Mouse (Mus musculus) hindbrain, embryonic 11.5 days (tissue): ENCODE data around the gene Gon4l. TPM values are rescaled to one million over a fixed set of nuclear protein-coding genes. Genes with fewer than 3 reads are reported as not detected.
"Not testable (repeated sequence)": the region's sequence is repeated elsewhere in the genome, so short reads cannot be mapped to it uniquely, and the experiment has no call there.

ENCODE experiments used
- ATAC-seq: fragments of 200-750 bp; cut with Nextera tagmentation; 2 replicates; pipeline ENCODE4 v1.8.0; 2017; ENCODE audit warnings: mild to moderate bottlenecking, moderate TSS enrichment, moderate library complexity; ENCODE audit not compliant: low FRiP score
- DNase-seq: peaks from one replicate; pipeline ENCODE4 v3.0.0-alpha.2; 2015; ENCODE audit warnings: low spot score
- H3K27ac ChIP-seq: fragments of 300-500 bp; sonication (generic); 2 replicates; pipeline ENCODE4 v1.5.1; 2014; ENCODE audit warnings: mild to moderate bottlenecking, low read depth, low read length
- H3K27me3 ChIP-seq: fragments of 300-500 bp; sonication (generic); 2 replicates; pipeline ENCODE4 v1.6.1; 2014; ENCODE audit warnings: mild to moderate bottlenecking, low read length, moderate library complexity, mixed read lengths; ENCODE audit not compliant: control insufficient read depth, insufficient read depth
- H3K36me3 ChIP-seq: fragments of 300-500 bp; sonication (generic); 2 replicates; pipeline ENCODE4 v1.6.1; 2014; ENCODE audit warnings: mild to moderate bottlenecking, low read length, moderate library complexity, mixed read lengths; ENCODE audit not compliant: control insufficient read depth, insufficient read depth
- H3K4me1 ChIP-seq: fragments of 300-500 bp; sonication (generic); replicated peaks from 2 replicates; pipeline ENCODE4 v1.6.1; 2014; ENCODE audit warnings: low read length, mixed read lengths; ENCODE audit not compliant: control insufficient read depth, insufficient read depth
- H3K4me2 ChIP-seq: fragments of 300-500 bp; sonication (generic); replicated peaks from 2 replicates; pipeline ENCODE4 v1.6.1; 2014; ENCODE audit warnings: mild to moderate bottlenecking, low read depth, low read length
- H3K4me3 ChIP-seq: fragments of 300-500 bp; sonication (generic); 2 replicates; pipeline ENCODE4 v1.5.1; 2014; ENCODE audit warnings: low read depth, low read length
- H3K9ac ChIP-seq: fragments of 300-500 bp; sonication (generic); 2 replicates; pipeline ENCODE4 v1.6.1; 2014; ENCODE audit warnings: low read depth, low read length
- H3K9me3 ChIP-seq: fragments of 300-500 bp; sonication (generic); 2 replicates; pipeline ENCODE4 v1.6.1; 2016; ENCODE audit warnings: low read length; ENCODE audit not compliant: control insufficient read depth
- WGBS: fragments of 180-500 bp; shearing (Covaris S2); extraction: QIAGEN DNeasy Blood & Tissue Kit; methylation state at CpG from one replicate; pipeline ENCODE4 v1.1.7; 2014; 5-methylcytosine and 5-hydroxymethylcytosine counted together
- polyA plus RNA-seq: library from polyadenylated mRNA; unstranded; fragments of >200 nt; fragmentation: Nextera tagmentation; extraction: Ambion mirVana; gene quantifications from 2 replicates; pipeline ENCODE4 v1.2.1, GENCODE M21; 2014

Gene Gon4l
- 14.8 and 15.3 TPM in 2 replicates for polyA plus RNA-seq

- H3K36me3 ChIP-seq, H3K9me3 ChIP-seq, H3K9ac ChIP-seq, H3K4me1 ChIP-seq, H3K27me3 ChIP-seq: not testable (repeated sequence)
- WGBS: 5% methylated on average over 19 of the region's 39 CpGs
- ATAC-seq (peak; percentile 45), DNase-seq (peak; percentile 65)
- H3K27ac ChIP-seq: peak within 1 kb of the TSS; percentile 71
- H3K4me2 ChIP-seq: peak within 1 kb of the TSS; percentile 28
- H3K4me3 ChIP-seq: peak within 1 kb of the TSS; percentile 32
Measured at GRCm38 (mm10) chr3:88834951-88835491, at the start of gene Gon4l. TSS of gene Gon4l (plus strand) at chr3:88835231.

DNA sequence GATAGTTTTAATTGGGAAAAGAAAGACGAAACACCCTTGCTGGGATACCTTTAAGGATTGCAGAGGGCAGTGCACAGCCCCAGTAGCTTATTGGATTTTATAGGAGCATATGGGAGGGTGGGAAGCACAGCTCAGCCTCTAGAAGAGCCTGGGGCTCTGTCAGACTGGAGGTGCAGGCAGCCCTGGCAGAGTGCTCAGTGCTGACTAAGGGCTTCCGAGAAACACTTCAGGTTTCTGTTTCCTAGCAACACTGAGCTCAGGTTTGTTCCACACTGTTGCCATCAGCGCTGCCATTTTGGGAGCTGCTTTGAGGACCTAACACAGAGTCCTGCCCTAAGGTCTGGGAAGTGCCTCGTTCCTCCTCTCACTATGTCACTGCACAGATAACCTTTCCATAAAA is 48.7 kb upstream of the Gon4l start:
- not testable (repeated sequence) for H3K4me3 ChIP-seq, H3K9me3 ChIP-seq, H3K4me2 ChIP-seq, ATAC-seq, DNase-seq, H3K9ac ChIP-seq, H3K27me3 ChIP-seq, H3K36me3 ChIP-seq, H3K4me1 ChIP-seq, H3K27ac ChIP-seq
- WGBS: 90% methylated on average over 1 of the region's 4 CpGs

DNA sequence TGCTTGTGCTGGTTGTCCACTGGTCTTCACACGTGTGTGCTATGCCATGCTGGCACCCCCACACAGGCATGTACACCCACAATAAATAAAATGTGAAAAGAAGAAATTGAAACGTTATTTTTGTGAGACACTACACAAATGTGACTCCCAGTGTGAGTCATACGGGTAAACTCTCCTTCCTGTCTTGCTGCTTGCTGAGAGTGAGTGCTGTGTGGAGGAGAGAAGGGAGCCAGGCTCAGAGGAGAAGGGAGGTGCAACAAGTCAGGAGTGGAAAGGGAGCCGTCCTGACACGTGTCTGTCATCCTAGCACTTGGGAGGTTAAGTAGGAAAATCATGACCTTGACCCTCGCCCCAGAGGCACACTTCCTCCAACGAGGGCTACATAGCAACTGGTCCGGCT is 48.2 kb upstream of the Gon4l start:
- H3K9ac ChIP-seq, H3K27ac ChIP-seq, H3K36me3 ChIP-seq, H3K27me3 ChIP-seq, H3K9me3 ChIP-seq, ATAC-seq, H3K4me2 ChIP-seq, H3K4me1 ChIP-seq, H3K4me3 ChIP-seq, DNase-seq: not testable (repeated sequence)
- no CpG with 5 or more reads among the region's 8 CpGs for WGBS

GRCm38 (mm10) chr3:88788033-88788432 is 47.0 kb upstream of the Gon4l start:
- H3K4me3 ChIP-seq, ATAC-seq, H3K4me1 ChIP-seq, H3K27ac ChIP-seq, H3K4me2 ChIP-seq, H3K27me3 ChIP-seq, H3K9ac ChIP-seq, H3K9me3 ChIP-seq, DNase-seq, H3K36me3 ChIP-seq: not testable (repeated sequence)
- no CpG with 5 or more reads among the region's 4 CpGs for WGBS

DNA sequence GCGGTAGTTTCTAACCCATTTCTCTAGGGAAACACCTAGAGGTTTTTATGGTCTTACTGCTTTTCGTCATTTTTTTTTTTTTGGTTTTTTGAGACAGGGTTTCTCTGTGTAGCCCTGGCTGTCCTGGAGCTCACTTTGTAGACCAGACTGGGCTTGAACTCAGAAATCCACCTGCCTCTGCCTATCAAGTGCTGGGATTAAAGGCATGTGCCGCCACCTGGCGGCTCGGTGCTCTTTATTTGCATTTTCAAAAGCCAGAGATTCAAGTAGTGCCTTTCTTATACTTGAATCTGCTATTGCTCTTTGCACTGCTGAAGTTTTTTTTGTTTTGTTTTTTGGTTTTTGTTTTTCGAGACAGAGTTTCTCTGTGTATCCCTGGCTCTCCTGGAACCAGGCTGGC is 37.5 kb upstream of the Gon4l start:
- H3K9me3 ChIP-seq, ATAC-seq, DNase-seq, H3K36me3 ChIP-seq, H3K27ac ChIP-seq, H3K4me2 ChIP-seq, H3K4me1 ChIP-seq, H3K9ac ChIP-seq, H3K27me3 ChIP-seq, H3K4me3 ChIP-seq: not testable (repeated sequence)
- 91% methylated on average over 6 of the region's 6 CpGs for WGBS

GRCm38 (mm10) chr3:88803910-88804540 is 31.0 kb upstream of the Gon4l start:
- Histone ChIP-seq H3K27ac (no peak overlapping the region), H3K9me3 (no peaks in the 10 kb centered on the region), H3K9ac (no peak overlapping the region), H3K27me3 (no peaks in the 10 kb centered on the region), H3K4me2 (no peak overlapping the region), H3K36me3 (no peaks in the 10 kb centered on the region), H3K4me1 (no peaks in the 10 kb centered on the region), H3K4me3 (no peak overlapping the region)
- DNase-seq (no peak), ATAC-seq (no peak)
- 89% methylated on average over 5 of the region's 5 CpGs for WGBS

DNA sequence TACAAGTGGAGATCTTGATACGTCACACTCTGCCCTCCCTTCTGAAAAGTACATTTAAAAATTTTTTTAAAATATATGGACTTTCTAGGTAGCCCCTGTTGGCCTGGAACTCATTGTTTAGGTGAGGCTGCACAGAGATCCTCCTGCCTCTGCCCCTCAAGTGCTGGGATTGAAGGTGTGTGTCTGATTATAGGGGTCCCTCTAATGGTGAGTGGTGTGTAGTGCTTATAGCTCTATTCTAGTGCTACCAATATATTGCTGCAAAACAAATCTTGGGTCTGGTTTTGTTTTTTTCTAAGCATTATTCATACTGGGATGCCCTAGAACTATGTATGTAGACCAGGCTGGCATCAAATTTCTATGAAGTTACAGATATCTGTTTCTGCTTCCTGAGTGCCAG is 9.3 kb upstream of the Gon4l start:
- no peak overlapping the region for H3K27ac ChIP-seq
- H3K36me3 ChIP-seq: 0 out of 2 replicates have a peak, but pooled peaks cover 2% of the 10 kb centered on the region
- DNase-seq: no peak
- no peak overlapping the region for H3K9ac ChIP-seq
- ATAC-seq: no peak
- H3K4me2 ChIP-seq: no peak overlapping the region
- H3K4me1 ChIP-seq: no peaks in the 10 kb centered on the region
- H3K4me3 ChIP-seq: no peak overlapping the region
- 100% methylated on average over 1 of the region's 1 CpGs for WGBS
- no peaks in the 10 kb centered on the region for H3K9me3 ChIP-seq
- H3K27me3 ChIP-seq: no peaks in the 10 kb centered on the region

- no peak overlapping the region for H3K4me3 ChIP-seq
- H3K4me2 ChIP-seq: no peak overlapping the region
- no peaks in the 10 kb centered on the region for H3K27me3 ChIP-seq
- H3K27ac ChIP-seq: no peak overlapping the region
- 0 out of 2 replicates have a peak, but pooled peaks cover 2% of the 10 kb centered on the region for H3K36me3 ChIP-seq
- H3K9ac ChIP-seq: no peak overlapping the region
- WGBS: 90% methylated on average over 9 of the region's 9 CpGs
- no peak for DNase-seq
- no peaks in the 10 kb centered on the region for H3K4me1 ChIP-seq
- no peaks in the 10 kb centered on the region for H3K9me3 ChIP-seq
- ATAC-seq: no peak
Measured at GRCm38 (mm10) chr3:88827231-88827630, 7.8 kb upstream of the Gon4l start.
